Comparison of ENCODE assay signal across 10 mouse cellular contexts in the genomic region with DNA sequence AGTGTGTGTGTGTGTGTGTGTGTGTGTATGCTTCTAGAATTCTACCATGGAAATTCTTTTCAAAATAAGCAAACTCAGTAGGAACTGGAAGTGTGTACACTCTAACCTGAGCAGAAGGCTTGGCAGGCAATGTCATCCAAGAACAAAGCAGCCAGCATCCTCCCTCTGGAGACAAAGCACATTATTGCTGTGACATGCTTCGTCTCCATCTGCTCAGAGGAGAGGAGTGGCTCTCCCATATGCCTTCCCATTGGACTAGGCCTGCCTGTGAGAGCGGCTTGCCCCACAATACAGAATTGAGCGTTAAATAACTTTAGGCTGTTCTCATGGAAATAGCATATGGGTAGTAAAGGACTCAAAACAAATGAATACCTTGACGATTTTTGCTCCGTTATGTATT.
DNase-seq lines count a peak whose midpoint lies in the region; ATAC-seq lines count a peak whose summit lies in the region.
"Had no signal": no experiment of that assay in that cellular context is flagged by ENCODE, and none has a peak within 500 bp of the region (broad histone marks: within the 10 kb centered on the region; RNA-seq: fewer than 3 reads in every experiment).

No protein-coding gene starts in this region.

- peaks cover 18% of the 10 kb centered on the region for H3K4me1 ChIP-seq in forebrain, embryonic 15.5 days
- peaks cover 3% of the 10 kb centered on the region for H3K4me1 ChIP-seq in neural tube, embryonic 15.5 days
- H3K4me1 ChIP-seq in kidney, embryonic 15.5 days, result no peaks in the 10 kb centered on the region

- no peak overlapping the region for H3K9ac ChIP-seq in forebrain, embryonic 15.5 days (replicated peaks)
- H3K9ac ChIP-seq in neural tube, embryonic 15.5 days (replicated peaks), result no peak overlapping the region
- H3K9ac ChIP-seq in kidney, embryonic 15.5 days, result no peak overlapping the region
- H3K9ac ChIP-seq: lung, embryonic 14.5 days had no signal

- no peak overlapping the region for H3K4me2 ChIP-seq in forebrain, embryonic 15.5 days (replicated peaks)
- H3K4me2 ChIP-seq in neural tube, embryonic 15.5 days, result no peak overlapping the region
- H3K4me2 ChIP-seq in kidney, embryonic 15.5 days, result no peak overlapping the region
- H3K4me2 ChIP-seq: lung, embryonic 14.5 days had no signal

- no peaks in the 10 kb centered on the region for H3K9me3 ChIP-seq in forebrain, embryonic 15.5 days
- H3K9me3 ChIP-seq in neural tube, embryonic 15.5 days (replicated peaks), result no peaks in the 10 kb centered on the region
- no peaks in the 10 kb centered on the region for H3K9me3 ChIP-seq in kidney, embryonic 15.5 days (replicated peaks)

- H3K4me3 ChIP-seq in forebrain, embryonic 15.5 days, result no peak overlapping the region
- H3K4me3 ChIP-seq in neural tube, embryonic 15.5 days (replicated peaks), result no peak overlapping the region
- no peak overlapping the region for H3K4me3 ChIP-seq in kidney, embryonic 15.5 days (replicated peaks)

- peak; percentile 93 for ATAC-seq in forebrain, embryonic 15.5 days (replicated peaks)
- peak; percentile 69 for ATAC-seq in neural tube, embryonic 15.5 days (ENCODE audit: low FRiP score)
- no peak for ATAC-seq in kidney, embryonic 15.5 days (replicated peaks; ENCODE audit: low FRiP score)
- ATAC-seq: Patski had no signal

- WGBS in forebrain, embryonic 15.5 days, result 45% methylated on average over 5 of the region's 5 CpGs
- 25% methylated on average over 5 of the region's 5 CpGs for WGBS in neural tube, embryonic 15.5 days
- WGBS in kidney, embryonic 15.5 days, result 91% methylated on average over 5 of the region's 5 CpGs

- intact Hi-C loops in left cerebral cortex, postnatal 14 days (cut with DNase I), result no loop called here

- no peaks in the 10 kb centered on the region for H3K36me3 ChIP-seq in forebrain, embryonic 15.5 days
- no peaks in the 10 kb centered on the region for H3K36me3 ChIP-seq in neural tube, embryonic 15.5 days
- H3K36me3 ChIP-seq in kidney, embryonic 15.5 days, result no peaks in the 10 kb centered on the region

- peak overlapping the region; percentile 67 for H3K27ac ChIP-seq in forebrain, embryonic 15.5 days (replicated peaks)
- 0 out of 2 replicates have a peak overlapping the region, but pooled peaks have one; percentile 33 for H3K27ac ChIP-seq in neural tube, embryonic 15.5 days (replicated peaks)
- no peak overlapping the region for H3K27ac ChIP-seq in kidney, embryonic 15.5 days

- DNase-seq in left cerebral cortex, postnatal 14 days (ENCODE audit: low spot score in 2 of 2), result peak; percentile 7 to 23
- no peak for DNase-seq in left cerebral cortex, adult 18-20 months (ENCODE audit: low spot score in 2 of 2)
- peak; percentile 39 to 51 for DNase-seq in layer of hippocampus, postnatal 10 days (ENCODE audit: low spot score in 2 of 2)
- no peak for DNase-seq in ovary, postnatal 14 days (ENCODE audit: low spot score)
- DNase-seq in lung, postnatal 4 days, result no peak
- DNase-seq: lung, embryonic 14.5 days had no signal

- no peaks in the 10 kb centered on the region for H3K27me3 ChIP-seq in forebrain, embryonic 15.5 days
- H3K27me3 ChIP-seq in neural tube, embryonic 15.5 days (replicated peaks), result no peaks in the 10 kb centered on the region
- H3K27me3 ChIP-seq in kidney, embryonic 15.5 days, result no peaks in the 10 kb centered on the region
- H3K27me3 ChIP-seq: Patski had no signal

Comparison
In these comparisons a context has a peak if more than half of its experiments do, and no peak if none do; other contexts are left out.
1. DNase-seq: peak in left cerebral cortex, postnatal 14 days (2 of 2) and layer of hippocampus, postnatal 10 days (2 of 2); none in left cerebral cortex, adult 18-20 months (0 of 2), ovary, postnatal 14 days (single experiment) and lung, postnatal 4 days (0 of 2).